Mouse (Mus musculus) v-Abl transformed pro-B cells (cell line): ENCODE data around the gene Fam169a.
"Not testable (repeated sequence)": the region's sequence is repeated elsewhere in the genome, so short reads cannot be mapped to it uniquely, and the experiment has no call there.

Source experiments
- in situ Hi-C, 2 experiments: fragments of 400-800 bp; cut with MboI; formaldehyde crosslinking; loops; one replicate each; pipeline ENCODE4 v1.15.1; 2025; ENCODE audit not compliant: unreplicated experiment in 2 of 2

Gene Fam169a

GRCm38 (mm10) chr13:97066649-97067550, at the start of gene Fam169a:
TSS of gene Fam169a (plus strand) at chr13:97067286.
- in situ Hi-C loops: no loop called here

DNA sequence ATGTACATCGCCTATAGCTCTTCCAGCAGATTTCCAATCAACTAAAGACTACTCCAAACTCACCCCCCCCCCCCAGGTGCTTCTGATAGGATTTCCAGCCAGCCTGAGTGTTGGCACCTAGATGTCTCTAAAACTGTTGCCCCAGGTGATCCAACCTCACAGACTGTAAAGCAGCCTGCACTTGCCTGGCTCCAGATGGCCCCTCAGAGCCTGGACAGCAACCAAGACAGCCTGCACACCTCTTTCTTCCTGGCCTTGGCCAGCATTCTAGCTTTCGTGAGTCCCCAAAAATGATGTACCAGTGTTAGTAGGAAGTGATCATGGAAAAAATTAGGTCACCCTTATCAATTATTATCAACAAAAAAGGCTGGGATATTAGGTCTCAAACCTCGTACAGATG, 49.4 kb upstream of the Fam169a start:
- in situ Hi-C loops: no loop called here

GRCm38 (mm10) chr13:97020122-97020521, 47.0 kb upstream of the Fam169a start:
- in situ Hi-C loops: no loop called here

- in situ Hi-C loops: no loop called here
Measured at GRCm38 (mm10) chr13:97021906-97022305, 45.2 kb upstream of the Fam169a start.

DNA sequence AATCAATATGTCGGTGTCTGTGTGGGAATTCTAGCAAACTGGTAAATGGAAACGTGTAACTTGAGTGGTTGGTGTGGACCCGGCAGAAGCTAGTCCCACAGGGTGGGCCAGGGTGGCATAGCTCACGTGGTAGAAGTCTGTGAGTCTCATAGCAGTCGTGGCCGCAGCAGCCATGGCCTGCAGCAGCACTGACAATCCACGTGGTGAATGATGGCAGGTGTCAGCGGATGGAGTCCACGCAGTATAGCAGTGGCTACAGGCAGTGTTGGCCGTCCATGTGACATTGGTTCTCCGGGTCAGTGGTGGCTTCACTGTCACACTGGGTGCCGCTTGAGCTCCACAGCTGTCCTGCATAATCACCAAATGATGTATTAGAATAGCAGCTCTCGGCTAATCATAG, 37.0 kb upstream of the Fam169a start:
- in situ Hi-C loops: no loop called here

GRCm38 (mm10) chr13:97034262-97034661, 32.8 kb upstream of the Fam169a start, which contains the start of gene 1700029F12Rik:
TSS of gene 1700029F12Rik (minus strand) at chr13:97034362.
- in situ Hi-C loops: no loop called here

DNA sequence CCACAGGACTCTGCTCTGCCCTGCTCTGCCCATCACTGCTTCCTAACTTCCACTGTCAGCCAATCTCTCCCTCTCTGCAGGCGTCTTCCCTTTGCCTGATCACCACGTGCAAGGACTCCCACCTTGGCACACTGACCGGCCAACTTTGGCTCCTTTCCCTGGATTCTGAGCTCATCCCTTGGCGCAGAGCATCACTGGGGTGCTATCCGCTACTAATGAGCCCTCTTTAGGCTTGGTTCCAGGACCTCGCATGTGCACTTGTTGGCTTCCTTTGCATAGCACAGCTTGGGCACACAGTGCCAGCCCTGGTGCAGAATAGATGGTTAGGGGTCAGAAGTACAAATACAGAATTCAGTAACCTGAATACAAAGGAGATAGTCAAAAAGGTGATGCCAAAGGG, 15.9 kb upstream of the Fam169a start:
- in situ Hi-C loops: loop anchor here (10.0 kb wide), 1 partner anchor 196 kb away; no protein-coding TSS in a partner anchor

DNA sequence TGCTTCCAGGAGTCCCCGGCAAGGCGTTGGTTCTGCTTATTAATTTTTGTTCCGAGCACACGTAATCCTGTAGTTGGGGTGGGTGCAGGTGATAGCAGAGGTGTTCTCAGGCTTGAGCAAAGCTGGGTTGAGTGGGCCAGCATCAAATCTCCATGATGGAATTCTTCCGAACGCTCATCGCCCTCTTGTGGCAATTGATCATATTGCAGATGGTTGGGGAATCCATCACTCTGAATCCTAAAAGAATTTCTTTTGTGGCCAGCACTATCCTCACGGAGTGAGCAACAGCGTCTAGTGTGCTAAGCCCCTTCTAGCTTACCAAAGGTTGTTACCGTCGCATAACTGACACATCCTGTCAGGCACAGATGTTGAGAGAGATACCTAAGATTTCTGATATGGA, 14.4 kb upstream of the Fam169a start:
- in situ Hi-C loops: loop anchor here (10.0 kb wide), 1 partner anchor 198 kb away; no protein-coding TSS in a partner anchor

DNA sequence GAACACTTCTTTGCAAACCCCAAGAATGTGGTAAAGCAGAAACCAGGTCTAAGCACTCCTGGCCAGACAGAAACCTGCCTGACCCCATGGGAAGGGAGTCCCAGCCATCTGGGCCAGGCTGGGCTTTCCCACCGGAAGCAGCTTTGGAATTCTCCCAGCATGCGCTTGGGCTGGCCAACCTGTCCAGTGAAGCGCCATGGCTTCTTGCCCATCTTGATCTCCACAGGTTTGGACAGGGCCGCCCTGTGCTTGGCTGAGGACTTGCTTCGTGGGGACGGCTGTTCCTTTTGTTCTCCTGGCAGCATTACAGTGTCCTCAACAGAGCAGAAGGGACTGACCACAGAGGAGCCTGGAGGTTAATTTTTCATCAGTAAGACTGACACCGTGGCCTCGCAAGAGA, 13.2 kb upstream of the Fam169a start:
- in situ Hi-C loops: loop anchor here (10.0 kb wide), 1 partner anchor 199 kb away; no protein-coding TSS in a partner anchor

- in situ Hi-C loops: loop anchor here (10.0 kb wide), 1 partner anchor 203 kb away; no protein-coding TSS in a partner anchor
Measured at GRCm38 (mm10) chr13:97057817-97058216, 9.3 kb upstream of the Fam169a start.

DNA sequence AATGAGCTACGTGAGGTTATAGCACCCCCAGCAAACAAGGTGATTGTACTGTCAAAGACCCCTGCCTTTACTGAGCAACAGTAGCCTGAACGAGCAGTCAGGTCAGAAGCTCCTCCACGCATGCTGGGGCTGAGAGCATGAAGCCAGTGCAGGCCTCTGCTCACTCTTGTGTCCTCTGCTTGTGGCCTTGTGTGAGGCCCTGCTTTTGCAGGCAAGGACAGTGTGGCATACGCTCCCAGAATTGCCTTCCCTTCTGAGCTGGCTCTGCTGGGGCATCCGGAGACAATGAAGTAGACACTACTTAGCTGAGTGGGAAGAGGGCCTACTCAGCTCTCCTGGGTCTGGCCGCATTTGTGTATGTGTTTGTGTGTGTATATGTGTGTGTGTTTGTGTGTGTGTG, 7.3 kb upstream of the Fam169a start:
- in situ Hi-C loops: loop anchor here (10.0 kb wide), 1 partner anchor 205 kb away; no protein-coding TSS in a partner anchor

DNA sequence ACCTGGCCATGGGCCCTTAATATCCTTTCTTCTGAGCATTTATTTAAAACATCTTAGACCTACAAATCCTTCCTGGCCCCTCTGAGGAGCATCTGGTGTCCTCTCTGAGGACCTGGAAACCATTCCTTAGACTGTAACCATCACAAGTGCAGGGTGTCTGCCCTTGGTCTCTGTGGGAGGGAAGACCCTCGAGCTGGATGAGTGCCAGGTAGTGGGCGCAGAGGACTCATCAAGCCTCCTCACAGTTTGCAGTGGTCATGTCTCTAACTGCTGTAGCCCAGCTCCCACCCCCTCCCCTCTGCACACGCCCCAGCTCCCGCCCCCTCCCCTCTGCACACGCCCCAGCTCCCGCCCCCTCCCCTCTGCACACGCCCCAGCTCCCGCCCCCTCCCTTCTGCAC, 6.8 kb upstream of the Fam169a start:
- in situ Hi-C loops: no loop called here

DNA sequence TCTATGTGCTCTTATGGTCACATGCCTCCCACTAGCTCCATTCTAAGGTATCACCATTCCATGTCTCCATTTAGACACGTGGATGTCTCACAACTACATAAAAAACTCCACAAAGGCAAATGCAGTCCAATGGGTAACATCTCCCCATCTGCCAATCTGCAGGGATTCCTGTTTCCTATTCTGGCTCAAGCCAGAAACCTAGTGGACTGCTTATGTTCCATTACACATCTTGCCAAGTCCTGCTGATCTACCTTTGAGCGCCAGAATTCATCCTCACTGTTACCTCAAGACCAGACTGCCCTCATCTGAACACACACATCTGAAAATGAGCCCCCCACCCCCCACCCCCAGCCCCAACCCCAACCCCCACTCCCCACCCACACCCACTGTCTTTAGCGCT, 4.9 kb upstream of the Fam169a start:
- in situ Hi-C loops: no loop called here

DNA sequence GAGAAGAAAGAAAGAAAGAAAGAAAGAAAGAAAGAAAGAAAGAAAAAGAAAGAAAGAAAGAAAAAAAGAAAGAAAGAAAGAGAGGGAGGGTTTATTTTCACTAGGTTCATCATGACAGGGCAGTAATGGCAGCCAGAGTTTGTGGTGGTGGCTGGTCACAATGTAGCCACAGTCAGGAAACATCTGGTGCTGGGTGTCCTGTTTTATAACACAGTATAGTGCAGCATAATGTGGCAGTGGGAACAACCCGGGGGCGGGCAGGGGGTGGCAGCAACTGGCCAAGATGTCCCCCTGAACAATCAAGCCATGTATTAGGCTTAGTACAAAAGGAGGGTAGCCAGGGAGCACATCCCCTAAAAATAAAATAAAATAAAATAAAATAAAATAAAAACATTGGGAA, 3.7 kb upstream of the Fam169a start:
- in situ Hi-C loops: no loop called here

GRCm38 (mm10) chr13:97064413-97064812, 2.7 kb upstream of the Fam169a start:
- in situ Hi-C loops: no loop called here

GRCm38 (mm10) chr13:97064844-97065621, 2.1 kb upstream of the Fam169a start:
- in situ Hi-C loops: not testable (repeated sequence)

DNA sequence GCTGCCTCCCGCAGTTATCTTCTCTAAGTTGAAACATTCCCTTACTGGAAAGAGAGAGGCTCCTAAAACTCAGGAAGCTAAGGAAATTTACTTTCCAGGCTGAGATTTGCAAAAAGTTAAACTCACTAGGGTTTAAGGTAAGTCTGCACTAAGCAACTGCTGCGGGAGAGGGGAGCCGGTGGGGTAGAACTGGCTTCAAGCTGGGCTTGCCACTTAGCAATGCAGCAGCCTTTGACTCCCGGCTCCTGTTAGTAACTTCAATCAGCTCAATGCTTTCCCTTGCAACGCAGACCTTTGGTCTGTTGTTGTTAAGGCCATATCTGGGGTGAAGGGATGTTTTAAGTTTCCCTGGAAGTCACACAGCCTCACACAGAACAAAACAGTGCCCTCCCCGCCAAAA, 605 bp downstream of the Fam169a start:
- in situ Hi-C loops: no loop called here

- in situ Hi-C loops: no loop called here
Measured at GRCm38 (mm10) chr13:97068151-97068550, 1.1 kb downstream of the Fam169a start.

DNA sequence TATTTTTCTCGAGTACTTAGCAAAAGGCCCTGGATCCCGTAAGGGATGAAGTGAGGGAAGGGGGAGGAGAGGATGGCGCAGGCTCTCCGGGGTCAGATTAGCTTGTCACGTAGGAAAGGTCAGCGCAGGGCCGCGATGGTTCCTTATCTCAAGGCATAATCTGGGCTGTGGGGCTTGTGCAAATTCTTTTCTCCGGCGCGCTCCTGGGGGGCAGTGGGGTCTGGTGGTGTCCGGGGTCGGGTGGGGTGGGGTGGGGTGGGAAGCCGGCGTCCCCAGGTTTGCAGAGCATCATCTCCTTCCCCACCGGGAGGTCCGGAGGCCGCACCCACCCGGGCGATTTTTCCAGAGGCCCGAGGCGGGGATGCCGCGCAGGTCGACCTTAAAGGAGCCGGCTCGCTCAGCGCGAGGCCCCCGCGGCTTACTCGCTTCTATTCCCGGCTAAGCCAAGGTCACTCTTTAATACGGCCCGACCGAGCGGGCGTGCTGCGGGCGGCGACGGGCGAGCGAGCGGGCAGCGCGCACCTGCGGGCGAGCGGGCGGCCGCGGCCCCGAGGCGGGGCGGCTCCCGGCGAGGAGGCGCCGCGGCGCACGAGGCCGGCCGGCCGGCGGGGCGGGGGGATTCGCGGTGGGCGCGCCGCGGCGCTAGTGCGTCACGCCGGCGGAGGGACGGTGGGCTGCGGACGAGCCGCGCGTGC, 4.0 kb downstream of the Fam169a start:
- in situ Hi-C loops: no loop called here

- in situ Hi-C loops: no loop called here
Measured at GRCm38 (mm10) chr13:97071626-97072241, 4.6 kb downstream of the Fam169a start.
